Mouse (Mus musculus) ES-Bruce4 (cell line): Measurements from ENCODE around the gene Sptbn4.

Source experiments
- CTCF ChIP-seq: IDR thresholded peaks from one replicate; pipeline ENCODE4 v1.8.1; 2011; ENCODE audit warnings: low read depth, low read length
- POLR2A ChIP-seq: IDR thresholded peaks from one replicate; pipeline ENCODE4 v1.8.1; 2011; ENCODE audit warnings: low read length; ENCODE audit not compliant: insufficient read depth

DNA sequence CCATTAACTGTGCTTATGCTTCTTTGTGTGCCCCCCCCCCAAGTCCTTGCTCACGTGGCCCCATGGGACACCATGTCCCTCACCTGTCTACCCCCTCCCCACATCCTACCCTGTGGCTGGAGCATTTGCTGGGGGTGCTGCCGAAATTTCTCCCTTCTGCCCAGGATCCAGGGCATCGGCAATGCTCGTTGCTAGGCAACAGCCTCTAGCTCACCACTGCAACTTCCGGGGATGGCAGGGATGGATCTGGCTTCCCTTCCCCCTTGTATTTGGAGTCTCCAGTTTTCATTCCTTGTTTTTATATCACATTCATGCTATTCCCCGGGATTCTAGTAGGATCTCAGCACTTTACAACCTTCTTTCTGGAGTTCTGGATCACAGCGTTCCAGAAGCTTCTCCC is 108.0 kb downstream of the Sptbn4 start:
- TF ChIP-seq CTCF (no peak), POLR2A (no peak)
